Mouse (Mus musculus): ENCODE measurements at regions not wholly inside any gene's neighbourhood (a gene's known extent, or its start where the extent isn't known, plus 50 kb on each side); places are given as distances from the start of the nearest gene placed in this dataset.
A peak's percentile ranks its signal among the peaks of the same experiment; 100 is the strongest.

GRCm38 (mm10) chr15:43364496-43364895 is 3230.3 kb downstream of the 9330182O14Rik start:
- DNase-seq (ENCODE audit: low spot score in 2 of 2), result peak; percentile 11 to 16

GRCm38 (mm10) chr15:43373072-43373471 is 3238.9 kb downstream of the 9330182O14Rik start:
- no peak for DNase-seq (ENCODE audit: low spot score in 2 of 2)

GRCm38 (mm10) chr15:43382405-43382804 is 3248.2 kb downstream of the 9330182O14Rik start:
- no peak for DNase-seq (ENCODE audit: low spot score in 2 of 2)

GRCm38 (mm10) chr15:43399821-43400220 is 3265.7 kb downstream of the 9330182O14Rik start:
- DNase-seq (ENCODE audit: low spot score in 2 of 2), result no peak

- DNase-seq (ENCODE audit: low spot score in 2 of 2), result no peak
These were observed 3269.4 kb downstream of the 9330182O14Rik start for GRCm38 (mm10) chr15:43403585-43403984.
